Mouse (Mus musculus): Measurements from ENCODE around the gene Kdm3a.

DNA sequence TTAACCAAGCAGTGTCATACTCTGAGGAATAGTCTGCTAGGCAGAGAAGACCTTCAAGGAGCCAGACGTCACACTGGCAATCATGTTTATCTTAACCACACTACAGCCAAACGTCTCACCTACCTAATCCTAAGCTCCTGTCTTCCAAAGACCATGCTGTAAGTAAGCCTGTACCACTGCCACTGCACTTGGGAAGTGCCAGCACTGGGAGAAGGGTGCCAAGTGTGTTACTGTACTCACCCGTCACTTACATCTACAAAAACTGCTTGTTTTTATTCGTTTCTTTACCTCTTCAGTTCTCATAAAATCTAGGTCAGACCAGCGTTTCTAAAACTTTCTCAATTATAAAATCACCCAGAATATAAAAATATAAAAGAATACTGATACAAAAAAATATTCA, 15.8 kb downstream of the Kdm3a start:
- TF ChIP-seq TAL1 (conservative IDR thresholded peaks at IDR 0.05; ENCODE audit: low read depth, low read length) (no peak), CTCF (IDR thresholded peaks at IDR 0.05; ENCODE audit: low read depth, low read length) (no peak)

Data from G1E (cell line).